In genomic region chr5:99753368-99753767, GRCm38 (mm10) we compare ENCODE assay signal across 13 mouse cellular contexts. TPM values are rescaled to one million over a fixed set of nuclear protein-coding genes. Genes with fewer than 3 reads are reported as not detected.
DNase-seq lines count a peak whose midpoint lies in the region; ATAC-seq and TF ChIP-seq lines count a peak whose summit lies in the region.
"Had no signal": no experiment of that assay in that cellular context is flagged by ENCODE, and none has a peak within 500 bp of the region (broad histone marks: within the 10 kb centered on the region; RNA-seq: fewer than 3 reads in every experiment).

No protein-coding gene starts in this region.

- no peak for TF ChIP-seq CTCF in lung, postnatal 0 days (IDR thresholded peaks at IDR 0.05)

- H3K4me3 ChIP-seq in lung, postnatal 0 days (ENCODE audit: low read depth, low read length) = no peak overlapping the region
- H3K4me3 ChIP-seq: embryonic facial prominence, embryonic 12.5 days had no signal

- H3K4me1 ChIP-seq in lung, postnatal 0 days (ENCODE audit: insufficient read depth, low read depth, low read length) = no peaks in the 10 kb centered on the region
- H3K4me1 ChIP-seq: embryonic facial prominence, embryonic 12.5 days had no signal

- no peak for ATAC-seq in cerebellum, adult (ENCODE audit: insufficient number of reproducible peaks, low FRiP score, low TSS enrichment)
- ATAC-seq in lung, postnatal 0 days = no peak

- H3K9ac ChIP-seq in lung, postnatal 0 days (replicated peaks; ENCODE audit: low read depth) = no peak overlapping the region
- H3K9ac ChIP-seq: embryonic facial prominence, embryonic 12.5 days had no signal

- DNase-seq in cerebellum, postnatal 10 days = peak; percentile 31 to 47
- peak; percentile 43 for DNase-seq in retina, postnatal 1 day
- no peak for DNase-seq in retina, embryonic 14.5 days (ENCODE audit: low spot score)
- DNase-seq in left cerebral cortex, postnatal 36 days (ENCODE audit: low spot score in 2 of 2) = peak; percentile 31 to 42
- DNase-seq in thymus, postnatal 36 days = no peak
- no peak for DNase-seq in lung, postnatal 0 days (ENCODE audit: low spot score)
- DNase-seq in gastrocnemius, adult 18-20 months (ENCODE audit: low spot score) = no peak
- DNase-seq: gastrocnemius, postnatal 36 days; lung, adult 2 months; thymus, postnatal 4 days had no signal

- no peaks in the 10 kb centered on the region for H3K9me3 ChIP-seq in lung, postnatal 0 days (ENCODE audit: low read length)
- H3K9me3 ChIP-seq: embryonic facial prominence, embryonic 12.5 days had no signal

- no peak overlapping the region for H3K4me2 ChIP-seq in lung, postnatal 0 days (replicated peaks; ENCODE audit: low read depth, low read length)
- H3K4me2 ChIP-seq: embryonic facial prominence, embryonic 12.5 days had no signal

- intact Hi-C loops in left cerebral cortex, postnatal 36 days (cut with DNase I) = no loop called here

- H3K27ac ChIP-seq in lung, postnatal 0 days (ENCODE audit: low read length) = no peak overlapping the region
- H3K27ac ChIP-seq: embryonic facial prominence, embryonic 12.5 days had no signal

- 57% methylated on average over 13 of the region's 13 CpGs for WGBS in lung, postnatal 0 days

- H3K36me3 ChIP-seq in lung, postnatal 0 days (ENCODE audit: insufficient read depth, low read length) = no peaks in the 10 kb centered on the region
- H3K36me3 ChIP-seq: embryonic facial prominence, embryonic 12.5 days; G1E had no signal

- H3K27me3 ChIP-seq in lung, postnatal 0 days (replicated peaks; ENCODE audit: insufficient read depth, low read length) = no peaks in the 10 kb centered on the region
- H3K27me3 ChIP-seq: embryonic facial prominence, embryonic 12.5 days had no signal

- no peak for TF ChIP-seq EP300 in lung, postnatal 0 days (IDR thresholded peaks at IDR 0.05)

RNA-seq across cellular contexts. Expression of gene Rasgef1b, which starts 24.5 kb away (rescaled TPM):
- total RNA-seq in left cerebral cortex, postnatal 36 days (2021) = 10 to 100 TPM; 85.1 to 90.1 TPM
- polyA plus RNA-seq in lung, postnatal 0 days (2015; fragmentation: Nextera tagmentation; extraction: Ambion mirVana) = 33.9 and 36.3 TPM in 2 replicates
- under 1 TPM; 0.32 to 0.52 TPM for total RNA-seq in gastrocnemius, adult 18-20 months (2021)
- polyA plus RNA-seq: G1E had no signal

Comparison
In these comparisons a context has a peak if more than half of its experiments do, and no peak if none do; other contexts are left out.
1. DNase-seq: peak in cerebellum, postnatal 10 days (2 of 2), retina, postnatal 1 day (single experiment) and left cerebral cortex, postnatal 36 days (2 of 2); none in retina, embryonic 14.5 days (single experiment), thymus, postnatal 36 days (0 of 2), lung, postnatal 0 days (single experiment) and gastrocnemius, adult 18-20 months (single experiment).
2. RNA of gene Rasgef1b, which starts 24.5 kb away (total RNA-seq): 85.1 to 90.1 TPM in left cerebral cortex, postnatal 36 days; 0.32 to 0.52 TPM in gastrocnemius, adult 18-20 months; every median in the first group is over 10 times any median in the second.